Mouse (Mus musculus) adrenal gland, adult 18-20 months (tissue): ENCODE data around the gene Wnt10a. TPM values are rescaled to one million over a fixed set of nuclear protein-coding genes. Genes with fewer than 3 reads are reported as not detected.
A peak's percentile ranks its signal among the peaks of the same experiment; 100 is the strongest.

ENCODE experiments used
- DNase-seq, 2 experiments: peaks; one replicate each; pipeline ENCODE4 v3.0.0; 2021 to 2022; ENCODE audit warnings: low spot score in 2 of 2
- total RNA-seq, 2 experiments: library from RNA; stranded (reverse); gene quantifications; 1 replicate in 1 of 2; 2 replicates in 1 of 2; pipeline ENCODE4 v1.2.3; 2021

Wnt10a gene
- total RNA-seq, 2 experiments from 2014 or later: 0.20 to 1.7 TPM

DNA sequence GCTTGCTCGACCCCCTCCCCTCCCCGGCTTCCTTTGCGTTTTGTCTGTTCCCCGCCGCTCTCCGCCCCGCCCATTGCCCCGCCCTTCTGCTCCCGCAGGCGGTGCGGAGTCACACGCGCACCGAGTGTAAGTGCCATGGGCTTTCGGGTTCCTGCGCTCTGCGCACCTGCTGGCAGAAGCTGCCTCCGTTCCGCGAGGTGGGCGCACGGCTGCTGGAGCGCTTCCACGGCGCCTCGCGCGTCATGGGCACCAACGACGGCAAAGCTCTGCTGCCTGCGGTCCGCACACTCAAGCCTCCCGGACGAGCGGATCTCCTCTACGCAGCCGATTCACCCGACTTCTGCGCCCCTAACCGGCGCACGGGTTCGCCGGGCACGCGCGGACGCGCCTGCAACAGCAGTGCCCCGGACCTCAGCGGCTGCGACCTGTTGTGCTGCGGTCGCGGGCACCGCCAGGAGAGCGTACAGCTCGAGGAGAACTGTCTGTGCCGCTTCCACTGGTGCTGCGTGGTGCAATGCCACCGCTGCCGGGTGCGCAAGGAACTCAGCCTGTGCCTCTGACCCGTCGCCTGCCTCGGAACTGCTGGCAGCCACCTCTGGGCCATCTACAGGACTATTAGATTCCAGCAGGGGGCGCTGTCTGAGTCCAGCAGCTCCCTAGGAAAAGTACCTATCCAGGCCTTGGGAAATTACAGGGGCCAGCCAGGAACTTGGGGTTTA lies 7.1 kb upstream of the Wnt10a start:
- peak; percentile 58 to 67 for DNase-seq

DNA sequence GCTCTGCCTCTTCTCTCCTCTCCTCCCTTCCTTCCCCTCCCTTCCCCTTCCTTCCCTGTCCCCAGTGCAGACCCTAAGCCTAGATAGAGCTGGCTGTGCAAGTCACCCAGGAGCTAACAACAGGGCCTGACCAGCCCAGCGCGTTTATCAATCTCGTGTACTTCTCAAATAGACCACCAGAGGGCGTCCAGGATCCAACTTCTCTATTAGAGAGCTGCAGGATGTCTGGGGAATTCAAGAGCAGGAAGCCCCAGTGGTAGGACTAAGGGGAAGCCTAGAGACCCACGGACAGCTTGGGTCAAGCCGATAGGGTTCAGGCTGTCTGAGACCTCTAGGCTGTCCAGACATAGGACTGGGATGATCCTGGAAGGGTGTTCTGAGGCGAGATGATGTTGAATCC lies 3.5 kb upstream of the Wnt10a start:
- DNase-seq: peak; percentile 73 to 81

DNA sequence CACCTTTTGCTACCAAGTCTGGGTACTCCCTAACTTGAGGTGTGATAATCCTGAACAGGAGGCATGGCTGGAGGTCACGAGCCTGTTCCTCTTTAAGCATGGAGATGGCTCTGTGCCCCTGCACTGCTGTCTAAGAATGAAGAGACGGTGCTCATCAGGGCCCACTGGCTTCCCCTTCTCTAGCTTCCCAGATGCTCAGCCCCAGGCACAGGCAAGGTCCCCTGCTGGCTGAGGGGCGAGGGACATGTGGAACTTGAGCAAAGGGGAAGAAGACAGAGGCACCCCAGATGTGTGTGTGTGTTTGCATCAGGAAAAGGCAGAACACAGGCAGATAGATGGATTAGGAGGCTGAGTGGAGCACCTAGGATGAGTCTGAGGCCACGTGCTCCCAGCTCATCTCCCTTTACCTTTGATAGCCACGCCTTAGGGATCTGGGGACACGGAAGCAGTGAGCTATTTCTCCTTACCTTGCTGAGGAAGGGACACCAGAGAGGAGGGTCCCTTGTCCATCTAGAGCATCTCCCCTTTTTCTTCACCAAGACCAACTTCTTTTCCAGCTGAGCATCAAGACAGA lies 2.6 kb upstream of the Wnt10a start:
- no peak for DNase-seq

DNA sequence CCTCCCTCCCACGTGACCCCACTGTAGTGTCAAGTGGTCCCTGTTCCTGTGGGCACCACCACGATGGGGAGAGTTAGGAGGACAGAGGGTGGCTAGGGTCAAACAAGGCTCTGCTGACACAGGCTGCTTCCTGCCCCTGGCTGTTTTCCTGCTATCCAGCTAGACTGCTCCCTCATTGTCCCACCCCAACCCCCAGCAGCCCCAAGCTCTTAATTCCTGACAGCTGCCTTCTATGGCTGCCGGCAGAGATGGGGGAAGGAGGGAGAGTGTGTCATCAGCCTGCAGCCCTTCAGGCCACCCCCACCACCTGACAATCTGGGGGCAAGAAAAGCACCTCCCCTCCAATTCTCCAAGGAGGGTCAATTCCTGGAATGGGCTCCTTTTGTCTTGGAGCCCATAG lies 1.2 kb upstream of the Wnt10a start:
- no peak for DNase-seq

DNA sequence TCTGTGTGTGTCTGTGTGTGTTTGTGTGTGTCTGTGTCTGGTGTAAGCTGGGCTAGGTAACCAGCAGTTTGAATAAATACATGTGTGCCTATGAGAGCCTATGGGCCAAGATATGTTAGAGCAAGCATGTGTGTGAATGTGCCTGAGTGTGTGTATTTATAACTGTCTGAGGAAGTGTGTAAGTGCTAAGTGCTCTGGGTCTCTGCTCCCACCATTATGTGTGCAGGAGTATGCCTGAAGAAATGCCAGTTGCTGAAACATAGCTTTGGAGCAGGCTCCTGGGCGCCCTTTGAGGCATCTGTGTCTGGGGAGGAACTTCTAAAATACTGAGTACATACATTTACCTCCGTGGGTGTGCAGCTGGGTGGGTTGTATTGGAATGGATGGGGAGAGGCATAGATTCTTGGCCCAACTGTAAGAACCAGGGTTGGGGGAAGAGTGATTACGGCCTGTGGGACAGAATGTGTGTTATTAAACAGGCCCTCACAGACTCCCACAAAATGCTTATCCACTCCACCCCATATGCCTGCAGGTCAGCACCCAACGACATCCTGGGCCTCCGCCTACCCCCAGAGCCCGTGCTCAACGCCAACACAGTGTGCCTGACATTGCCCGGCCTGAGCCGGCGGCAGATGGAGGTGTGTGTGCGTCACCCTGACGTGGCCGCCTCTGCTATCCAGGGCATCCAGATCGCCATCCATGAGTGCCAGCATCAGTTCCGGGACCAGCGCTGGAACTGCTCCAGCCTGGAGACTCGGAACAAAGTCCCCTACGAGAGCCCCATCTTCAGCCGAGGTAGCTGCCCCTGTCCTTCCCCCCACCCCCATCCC lies 1.7 kb downstream of the Wnt10a start:
- DNase-seq: no peak

DNA sequence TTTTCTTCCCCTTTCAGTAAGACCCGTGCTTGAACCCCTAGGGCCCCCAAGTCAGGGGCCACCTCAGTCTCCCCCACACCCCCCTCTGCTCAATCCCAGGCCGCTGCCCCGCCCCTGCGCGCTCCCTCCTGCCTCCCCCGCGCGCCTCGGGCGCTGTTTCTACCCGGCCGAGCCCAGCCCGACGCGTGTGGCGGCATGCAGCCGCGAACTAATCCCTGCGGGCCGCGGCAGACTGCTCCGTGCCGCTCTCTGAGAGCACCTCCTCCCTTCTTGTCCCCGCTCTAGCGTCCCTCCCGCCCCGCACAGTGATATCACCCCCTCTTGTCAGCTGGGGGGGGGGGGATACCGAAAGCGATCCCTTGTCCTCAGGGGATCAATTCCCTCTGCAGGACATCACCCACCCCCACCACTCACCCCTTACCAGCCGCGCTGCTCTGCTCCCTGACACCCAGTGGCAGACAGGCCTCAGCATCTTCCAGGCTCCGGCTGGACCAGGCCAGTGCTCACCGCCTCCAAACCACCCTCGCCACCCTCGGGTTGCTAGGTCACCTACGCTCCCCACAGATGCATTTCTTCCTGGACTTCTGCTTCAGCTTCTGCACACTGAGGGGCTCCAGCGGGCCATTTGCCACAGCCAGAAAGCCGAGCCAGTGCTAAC lies 3.3 kb downstream of the Wnt10a start:
- DNase-seq: no peak

DNA sequence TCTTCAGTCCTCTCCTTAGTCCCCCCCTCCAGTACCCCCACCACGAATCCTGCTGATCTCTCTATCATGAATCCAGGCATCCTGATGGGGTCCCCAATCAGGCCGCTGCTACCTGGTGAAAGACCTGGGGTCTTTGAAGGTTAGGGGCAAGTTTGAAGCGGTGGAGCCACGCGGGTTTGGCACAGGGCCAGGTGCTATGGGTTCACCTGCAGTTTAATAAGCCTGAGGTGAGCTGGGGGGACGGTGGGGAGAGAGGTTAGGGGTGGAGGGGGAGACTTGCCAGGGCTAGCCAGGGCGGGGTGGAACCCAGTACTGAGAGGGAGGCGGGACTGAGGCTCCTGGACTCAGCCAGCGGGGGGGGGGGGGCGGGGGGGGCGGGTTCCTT lies 3.8 kb downstream of the Wnt10a start:
- DNase-seq: no peak

DNA sequence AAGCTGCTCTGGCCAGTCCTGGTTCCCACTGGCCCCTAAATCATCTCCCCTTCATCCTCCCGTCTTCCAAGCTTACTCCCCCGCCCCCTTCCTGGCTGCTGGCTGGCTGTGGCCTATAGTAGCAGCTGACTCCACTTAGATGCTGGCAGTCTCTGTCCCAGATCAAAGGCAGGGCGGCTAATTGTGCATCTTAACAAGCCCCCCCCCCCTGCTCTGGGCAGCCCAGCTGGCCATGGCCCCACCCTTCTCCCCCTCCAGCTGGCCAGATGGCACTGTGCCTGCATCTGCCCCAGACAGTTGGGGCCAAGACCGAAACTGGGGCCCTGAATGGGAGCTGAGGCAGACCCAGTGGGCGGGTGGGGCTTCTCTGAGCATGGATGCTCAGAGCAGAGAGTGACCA lies 6.1 kb downstream of the Wnt10a start:
- no peak for DNase-seq

DNA sequence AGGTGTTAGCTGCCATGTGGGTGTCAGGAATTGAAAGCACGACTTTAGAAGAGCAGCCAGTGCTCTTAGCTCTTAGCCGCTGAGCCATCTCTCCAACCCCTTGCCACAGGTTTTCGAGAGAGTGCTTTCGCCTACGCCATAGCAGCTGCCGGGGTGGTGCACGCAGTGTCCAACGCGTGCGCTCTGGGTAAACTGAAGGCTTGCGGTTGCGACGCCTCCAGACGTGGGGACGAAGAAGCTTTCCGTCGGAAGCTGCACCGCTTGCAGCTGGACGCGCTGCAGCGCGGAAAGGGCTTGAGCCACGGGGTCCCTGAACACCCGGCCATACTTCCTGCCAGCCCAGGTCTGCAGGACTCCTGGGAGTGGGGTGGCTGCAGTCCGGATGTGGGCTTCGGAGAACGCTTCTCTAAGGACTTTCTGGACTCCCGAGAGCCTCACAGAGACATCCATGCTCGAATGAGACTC lies 9.1 kb downstream of the Wnt10a start:
- DNase-seq: no peak

DNA sequence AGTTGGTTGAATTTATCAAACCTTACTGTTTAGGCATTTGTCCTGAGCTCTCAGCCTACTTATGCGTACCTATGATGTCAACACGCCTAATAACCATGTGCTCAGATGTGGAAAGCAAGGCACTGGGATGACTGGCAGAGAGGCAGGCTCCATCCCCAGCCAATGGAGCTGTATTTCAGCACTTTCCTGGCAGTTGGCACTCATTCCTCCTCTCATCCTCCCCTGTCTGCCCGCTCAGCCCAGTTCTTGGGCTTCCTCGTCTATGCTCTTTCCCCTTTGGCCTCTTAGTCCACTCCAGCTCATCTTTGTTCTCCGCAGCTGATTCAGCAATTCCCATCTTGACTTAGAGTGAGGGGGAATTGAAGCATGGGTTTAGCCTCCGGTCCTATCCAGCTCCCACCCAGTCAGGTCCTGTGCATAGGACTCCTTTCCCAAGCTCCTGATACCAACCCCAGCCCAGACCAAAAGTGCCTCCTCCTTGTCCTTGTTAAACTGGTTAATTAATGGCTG lies 10.4 kb downstream of the Wnt10a start:
- no peak for DNase-seq

DNA sequence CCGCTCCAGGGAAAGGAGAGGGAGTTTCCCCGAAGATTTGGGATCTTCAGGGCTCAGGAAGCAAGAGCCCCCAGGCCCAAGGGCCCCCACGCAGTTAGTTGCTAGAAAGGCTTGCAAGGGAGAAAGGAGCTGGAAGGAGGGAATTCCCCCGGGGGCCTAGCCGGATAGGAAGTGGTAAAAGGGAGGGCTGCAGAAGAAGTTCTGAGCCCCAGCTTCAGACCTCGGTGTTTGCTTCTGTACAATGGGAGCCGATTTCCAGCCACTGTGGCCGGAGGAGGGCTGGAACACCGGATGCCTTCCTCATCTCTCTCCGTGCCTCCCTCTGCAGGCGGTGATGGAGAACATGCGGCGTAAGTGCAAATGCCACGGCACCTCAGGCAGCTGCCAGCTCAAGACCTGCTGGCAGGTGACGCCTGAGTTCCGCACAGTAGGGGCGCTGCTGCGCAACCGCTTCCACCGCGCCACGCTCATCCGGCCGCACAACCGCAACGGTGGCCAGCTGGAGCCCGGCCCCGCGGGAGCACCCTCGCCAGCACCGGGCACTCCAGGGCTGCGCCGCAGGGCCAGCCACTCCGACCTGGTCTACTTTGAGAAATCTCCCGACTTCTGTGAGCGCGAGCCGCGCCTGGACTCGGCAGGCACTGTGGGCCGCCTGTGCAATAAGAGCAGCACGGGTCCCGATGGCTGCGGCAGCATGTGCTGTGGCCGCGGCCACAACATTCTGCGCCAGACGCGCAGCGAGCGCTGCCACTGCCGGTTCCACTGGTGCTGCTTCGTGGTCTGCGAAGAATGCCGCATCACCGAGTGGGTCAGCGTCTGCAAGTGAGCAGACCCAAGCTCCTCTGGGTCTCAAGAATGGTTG lies 11.7 kb downstream of the Wnt10a start:
- DNase-seq: peak; percentile 63 to 69

DNA sequence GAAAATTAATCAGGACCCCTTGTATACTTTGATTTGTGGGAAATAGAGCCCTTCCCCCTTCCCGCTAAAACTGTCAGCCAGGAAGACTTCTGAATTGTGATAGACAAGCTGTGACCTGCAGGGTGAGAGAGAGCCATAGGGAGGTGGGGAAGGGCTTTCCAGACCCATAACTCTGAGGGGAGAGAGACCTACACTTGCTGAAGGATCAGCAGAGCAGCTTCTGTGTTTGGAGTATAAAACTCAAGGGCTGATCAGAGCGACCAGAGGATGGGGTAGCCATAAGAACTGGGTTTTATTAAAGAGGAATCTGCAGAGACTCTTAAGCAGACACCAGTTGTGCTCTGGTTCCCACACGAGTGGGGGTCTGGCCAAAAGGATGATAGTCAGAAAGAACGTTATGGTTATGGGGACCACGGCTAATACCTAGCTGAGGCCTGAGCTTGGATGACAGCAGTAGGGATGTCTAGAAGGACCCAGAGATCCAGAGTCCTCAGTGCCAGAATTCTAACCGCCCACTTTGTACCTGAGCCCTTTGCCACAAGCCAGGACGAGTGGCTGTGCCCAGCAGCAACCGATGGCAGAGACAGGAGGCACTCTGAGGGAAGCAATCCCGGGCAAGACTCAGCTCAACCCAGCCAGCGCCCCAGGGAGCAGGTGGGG lies 13.0 kb downstream of the Wnt10a start:
- no peak for DNase-seq

DNA sequence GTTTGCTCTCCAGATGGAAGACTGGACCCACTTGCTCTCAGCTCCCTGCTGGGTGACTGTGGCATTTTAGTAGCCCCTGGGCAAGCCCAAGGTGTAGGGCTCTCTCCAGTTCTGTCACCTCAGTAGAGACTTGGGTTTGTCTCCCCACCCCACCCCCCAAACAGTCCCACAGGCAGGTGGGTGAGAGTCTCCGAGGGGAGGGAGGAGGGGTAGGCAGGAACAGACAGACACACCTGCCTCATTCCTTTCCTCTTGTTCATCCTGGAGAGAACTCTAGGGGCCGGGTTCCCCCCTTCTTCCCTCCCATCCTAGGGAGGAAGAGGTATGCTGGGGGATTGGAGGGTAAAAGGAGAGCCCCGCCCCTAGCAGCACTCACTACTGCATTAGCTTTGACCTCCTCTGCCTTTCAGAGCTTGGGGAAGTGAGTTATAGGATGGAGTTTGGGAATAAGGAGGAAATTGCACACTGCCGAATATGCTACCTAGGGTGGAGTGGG lies 14.1 kb downstream of the Wnt10a start:
- no peak for DNase-seq

DNA sequence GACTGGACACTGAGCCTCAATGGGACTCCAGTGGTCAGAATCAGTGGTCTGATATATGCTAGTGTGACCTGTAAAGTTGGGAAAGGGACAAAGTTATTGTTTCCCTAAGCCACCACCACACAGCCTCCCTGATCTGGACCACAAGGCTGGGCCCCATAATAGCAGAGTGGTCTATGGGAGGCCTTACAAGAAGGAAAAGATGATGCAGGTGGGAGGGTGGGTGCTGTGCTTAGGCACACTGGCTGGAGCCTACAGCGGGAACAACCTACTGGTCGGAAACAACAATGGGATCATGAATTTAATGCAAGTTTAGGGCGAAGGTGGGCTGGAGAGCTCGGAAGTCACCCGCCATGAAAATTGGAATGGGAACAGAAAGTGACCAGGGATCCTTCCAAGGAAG lies 14.5 kb downstream of the Wnt10a start:
- no peak for DNase-seq

DNA sequence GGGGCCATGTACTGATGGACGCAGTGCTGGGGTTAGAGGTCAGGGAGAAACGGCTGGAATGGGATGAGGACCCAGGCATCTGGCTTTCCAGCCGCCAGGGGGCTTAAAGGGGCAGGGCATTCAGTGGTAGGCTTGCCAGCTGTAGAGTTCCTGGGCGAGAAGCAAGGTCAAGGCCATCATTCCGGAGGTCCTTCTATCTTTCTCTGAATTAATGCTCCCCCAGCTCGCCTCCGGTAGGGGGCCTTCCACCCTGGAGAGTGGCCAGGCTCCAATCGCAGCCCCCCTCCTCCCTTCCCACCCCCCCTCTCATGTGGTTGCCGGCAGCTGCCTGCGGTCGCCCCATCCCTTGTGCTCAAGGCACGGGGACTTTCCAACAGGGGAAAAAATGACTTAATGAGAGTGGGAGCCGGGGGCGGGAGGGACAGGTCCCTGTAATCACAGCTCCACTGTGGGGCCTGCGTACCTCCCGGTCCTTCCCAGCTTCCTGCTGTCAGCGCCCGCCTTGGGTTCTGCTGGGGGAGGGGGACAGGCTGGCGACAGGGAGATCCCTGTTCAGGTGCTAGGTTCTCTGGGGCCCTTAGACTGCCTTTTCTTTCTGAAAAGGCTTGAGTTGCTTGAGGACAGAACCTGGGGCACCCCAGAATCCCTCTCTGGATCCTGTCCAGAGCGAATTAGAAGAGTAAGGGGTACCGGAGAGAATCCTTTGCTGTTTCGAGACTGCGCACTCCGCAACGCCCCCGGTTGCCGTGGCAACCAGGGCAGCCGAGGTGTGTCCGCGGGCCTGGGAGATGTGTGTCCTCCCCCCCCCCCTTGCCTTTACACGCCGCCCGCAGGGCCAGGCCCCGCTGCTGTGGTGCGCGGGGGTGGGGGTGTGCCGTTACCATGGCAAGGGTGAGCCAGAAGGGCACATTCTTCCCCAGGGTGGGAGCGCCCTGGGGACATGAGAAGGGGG lies 15.3 kb downstream of the Wnt10a start:
- peak; percentile 59 to 60 for DNase-seq

DNA sequence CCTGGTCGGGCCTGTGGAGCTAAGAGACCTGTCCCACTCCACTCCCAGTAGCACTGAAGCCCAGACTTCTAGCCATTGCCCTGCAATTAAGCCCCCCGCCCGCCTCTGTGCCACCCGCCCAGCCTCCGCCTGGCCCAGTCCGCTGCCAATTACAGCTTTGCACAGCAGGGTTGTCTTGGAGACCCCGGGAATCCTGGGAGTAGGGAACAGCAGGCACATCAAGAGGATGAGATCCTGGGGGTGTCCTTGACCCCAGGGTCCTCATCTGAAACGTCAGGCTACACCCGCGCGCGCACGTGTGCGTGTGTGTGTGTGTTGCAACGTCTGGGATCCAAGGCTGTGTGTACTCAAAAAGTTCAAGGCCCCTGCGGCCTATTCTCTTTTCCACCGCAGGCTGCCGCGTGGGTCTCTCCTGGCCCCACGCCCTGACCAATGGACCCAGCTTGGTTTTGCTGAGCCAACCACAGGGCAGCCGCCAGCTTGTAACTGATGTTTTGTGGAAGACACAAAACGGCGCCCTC lies 16.3 kb downstream of the Wnt10a start:
- peak; percentile 51 to 60 for DNase-seq

DNA sequence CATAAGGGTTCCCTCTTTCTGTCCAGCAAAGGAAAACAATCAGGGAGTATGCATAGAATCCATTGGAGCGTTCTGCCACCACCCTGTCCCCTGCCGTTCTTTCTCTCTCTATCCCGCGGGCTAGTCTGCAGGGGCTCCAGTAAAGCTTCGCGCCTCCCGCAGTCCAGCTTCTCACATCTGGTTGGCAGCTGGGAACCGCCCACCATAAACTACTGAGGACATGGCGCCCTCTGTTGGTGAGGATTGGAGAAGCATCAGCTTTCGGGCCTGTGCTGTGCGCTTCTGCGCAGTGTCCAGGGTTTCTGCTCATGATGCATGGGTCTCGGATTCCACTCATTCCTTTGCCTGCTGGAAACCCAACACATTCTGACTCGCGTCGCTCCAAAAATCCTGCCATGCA lies 16.8 kb downstream of the Wnt10a start:
- peak; percentile 93 to 95 for DNase-seq

DNA sequence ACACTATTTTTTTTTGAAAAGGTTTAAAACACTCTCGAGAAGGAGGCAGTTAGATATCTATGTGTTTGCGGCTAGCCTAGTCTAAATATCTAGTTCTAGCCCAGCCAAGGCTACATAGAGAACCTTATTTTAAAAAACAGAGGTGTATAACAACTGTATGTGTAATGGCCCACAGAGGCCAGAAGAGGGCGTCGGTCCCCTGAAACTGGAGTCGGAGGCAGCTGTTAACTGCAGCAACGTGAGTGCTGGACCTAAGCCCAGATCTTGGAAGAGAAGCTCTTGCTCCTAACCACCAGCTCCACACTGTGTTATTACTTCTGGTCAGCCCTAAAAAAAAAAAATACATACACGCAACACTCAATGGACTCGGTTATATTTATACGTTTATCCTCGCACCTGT lies 17.7 kb downstream of the Wnt10a start:
- no peak for DNase-seq
